Mouse (Mus musculus): ENCODE measurements around the gene Dedd2.
A peak's percentile ranks its signal among the peaks of the same experiment; 100 is the strongest.

Gene Dedd2

DNA sequence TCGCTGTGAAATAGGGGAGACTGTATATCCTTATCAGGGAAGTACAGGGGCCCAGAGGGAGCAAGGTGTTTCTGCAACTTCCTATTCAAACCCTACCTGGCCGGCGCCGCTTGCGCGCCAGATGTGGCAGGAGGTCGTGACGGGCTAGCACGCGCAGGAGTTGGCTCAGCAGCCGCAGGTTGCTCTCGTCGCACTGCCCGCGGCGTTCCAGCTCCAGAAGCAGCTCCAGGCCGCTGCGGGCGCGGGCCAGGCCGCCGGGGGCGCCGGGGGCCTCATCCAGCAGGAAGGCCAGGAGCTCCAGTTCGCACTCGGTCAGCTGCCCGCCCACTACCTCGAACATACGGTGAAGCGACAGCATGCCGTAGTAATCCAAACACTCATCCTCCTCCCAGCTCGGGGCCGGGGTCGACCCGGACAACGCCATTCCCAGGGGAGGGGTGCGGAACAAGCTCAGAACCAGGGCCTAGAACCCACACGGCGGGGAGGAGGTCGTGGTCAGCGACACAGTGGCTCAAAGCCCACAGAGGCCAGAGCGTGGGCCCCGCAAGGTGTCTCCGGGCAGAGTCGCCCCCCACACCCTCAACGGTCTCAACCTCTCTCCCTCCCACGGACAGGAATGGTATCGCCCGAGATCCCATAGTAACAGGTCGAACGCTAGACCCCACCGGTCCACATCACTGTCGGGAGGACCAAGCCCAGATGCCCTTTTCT is 1.6 kb downstream of the Dedd2 start:
- peak; percentile 22 for DNase-seq (ENCODE audit: low spot score)

DNA sequence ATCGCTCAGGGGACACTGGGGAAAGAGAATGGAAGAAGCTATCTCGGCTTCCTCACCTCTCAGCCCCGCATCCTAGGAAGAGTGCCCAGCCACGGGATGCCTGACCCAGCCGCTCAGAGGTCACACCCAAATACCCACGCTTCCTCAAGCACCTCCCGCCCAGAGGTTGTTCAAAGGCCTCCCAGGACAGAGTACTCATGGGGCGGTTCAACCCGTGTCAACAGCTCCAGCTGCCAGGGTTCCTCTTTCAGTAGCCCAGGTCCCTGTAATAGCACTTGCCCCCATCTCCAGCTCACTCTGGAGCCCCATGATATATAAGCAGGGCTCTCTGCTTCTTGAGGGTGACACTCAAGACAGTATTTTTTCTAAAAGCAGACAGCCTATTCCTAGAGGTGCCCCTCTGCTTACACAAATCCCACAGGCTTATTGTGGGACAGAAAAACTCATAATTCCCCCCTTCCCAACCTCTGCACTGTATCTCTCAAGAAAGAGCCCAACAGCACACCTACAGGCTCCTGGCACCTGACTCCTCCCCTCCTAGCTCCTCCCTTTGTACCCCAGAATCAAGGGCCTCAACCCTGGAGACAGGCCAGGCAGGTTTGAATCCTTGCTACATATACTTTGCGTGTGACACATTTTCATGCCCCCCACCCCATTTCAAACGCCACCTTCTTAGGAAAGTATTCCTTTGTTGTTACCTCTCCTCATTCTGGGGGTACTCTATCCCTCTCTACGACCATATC is 2.6 kb downstream of the Dedd2 start:
- peak; percentile 59 for DNase-seq (ENCODE audit: low spot score)

DNA sequence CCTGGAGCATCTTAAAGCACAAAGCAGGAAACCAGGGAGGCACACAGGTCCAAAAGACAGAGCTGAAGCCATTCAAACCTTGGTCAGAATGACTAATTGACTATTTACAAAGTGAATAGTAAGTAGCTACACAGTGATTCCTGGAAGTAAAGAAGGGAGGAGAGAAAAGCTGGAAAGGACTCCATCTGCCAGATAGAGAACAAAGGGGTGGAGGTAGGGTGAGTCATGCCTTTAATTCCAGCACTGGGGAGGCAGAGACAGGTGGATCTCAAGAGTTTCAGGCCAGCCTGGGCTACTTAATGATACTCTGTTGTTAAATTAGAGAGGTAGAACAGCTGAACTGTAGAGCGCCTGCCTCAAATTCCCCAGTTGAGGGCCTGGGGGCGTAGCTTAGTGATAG is 6.2 kb downstream of the Dedd2 start:
- DNase-seq (ENCODE audit: low spot score) = no peak

- no peak for DNase-seq (ENCODE audit: low spot score)
Measured at GRCm38 (mm10) chr7:25213099-25213498, 7.3 kb downstream of the Dedd2 start.

- DNase-seq (ENCODE audit: low spot score) = no peak
Measured at GRCm38 (mm10) chr7:25210482-25210881, 9.9 kb downstream of the Dedd2 start.

- peak; percentile 47 for DNase-seq (ENCODE audit: low spot score)
Measured at GRCm38 (mm10) chr7:25209161-25209622, 11.2 kb downstream of the Dedd2 start.

GRCm38 (mm10) chr7:25206094-25206830 is 14.2 kb downstream of the Dedd2 start:
- DNase-seq (ENCODE audit: low spot score) = peak; percentile 45

GRCm38 (mm10) chr7:25205355-25206093 is 14.9 kb downstream of the Dedd2 start:
- peak; percentile 51 for DNase-seq (ENCODE audit: low spot score)

DNA sequence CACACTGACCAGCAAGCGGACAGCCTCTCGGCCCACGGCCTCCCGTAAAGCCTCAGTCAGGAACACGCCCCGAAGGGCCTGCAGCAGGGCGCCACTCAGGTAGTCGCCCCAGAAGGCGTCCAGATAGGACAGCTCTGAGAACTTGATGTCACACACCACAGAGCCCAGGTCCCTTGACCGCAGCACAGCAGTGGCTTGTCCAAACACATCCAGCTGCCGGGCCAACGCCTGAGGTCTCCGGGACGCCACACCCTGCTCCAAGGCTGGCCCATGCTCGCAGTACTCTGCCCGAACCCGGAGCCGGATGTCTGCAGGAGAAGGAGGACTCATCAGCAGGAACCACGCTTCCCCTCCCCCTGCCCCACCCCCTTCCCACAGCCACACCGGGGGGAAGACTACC is 16.8 kb downstream of the Dedd2 start:
- DNase-seq (ENCODE audit: low spot score) = no peak

DNA sequence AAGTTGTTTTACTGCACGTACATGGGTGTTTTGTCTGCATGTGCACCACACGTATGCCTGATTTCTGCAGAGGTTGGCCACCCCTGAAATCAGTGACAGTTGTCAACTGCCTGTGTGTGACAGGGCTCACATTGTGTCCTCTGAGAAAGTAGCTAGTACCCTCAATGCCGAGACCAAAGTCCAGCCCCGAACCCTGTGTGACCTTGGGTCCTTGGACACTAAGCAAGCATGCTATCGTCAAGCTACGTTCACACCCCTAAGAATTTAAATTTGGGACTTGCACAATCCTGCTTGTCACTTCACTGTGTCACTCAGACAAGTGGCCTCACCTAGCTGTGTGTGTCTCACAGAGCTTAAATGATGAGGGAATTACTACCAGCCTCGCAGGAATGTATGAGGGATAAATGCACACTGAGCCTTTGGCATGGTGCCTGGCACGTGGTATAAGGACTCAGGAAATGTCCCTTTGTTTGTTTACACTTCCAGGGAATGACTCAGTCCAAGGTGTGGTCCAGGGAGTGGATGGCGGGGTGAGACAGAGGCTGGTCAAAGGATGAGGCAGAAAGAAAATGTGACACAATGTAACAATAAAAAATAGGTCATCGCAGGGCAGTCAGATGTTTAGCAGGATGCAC is 22.9 kb downstream of the Dedd2 start:
- peak; percentile 64 for DNase-seq (ENCODE audit: low spot score)

DNA sequence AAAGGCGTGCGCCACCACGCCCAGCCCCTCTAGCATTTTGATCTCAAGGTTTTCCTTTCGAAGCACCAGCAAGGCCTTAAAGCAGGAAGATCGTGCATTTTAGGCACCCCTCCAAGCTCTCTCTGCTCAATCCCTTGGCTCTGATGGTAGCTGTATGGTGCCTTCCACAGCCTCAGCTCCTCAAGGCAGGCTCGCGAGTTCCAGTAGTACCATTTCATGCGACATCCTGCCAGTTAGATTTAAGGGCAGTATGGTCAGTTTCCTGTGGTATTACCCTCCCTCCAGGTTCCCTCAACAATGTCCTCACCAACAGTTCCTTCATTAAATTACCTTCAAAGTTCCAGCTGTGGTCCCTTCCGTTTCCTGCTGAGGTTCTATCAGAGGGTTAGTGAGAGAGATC is 24.3 kb downstream of the Dedd2 start:
- no peak for DNase-seq (ENCODE audit: low spot score)

GRCm38 (mm10) chr7:25195148-25195547 is 25.3 kb downstream of the Dedd2 start:
- DNase-seq (ENCODE audit: low spot score) = no peak

DNA sequence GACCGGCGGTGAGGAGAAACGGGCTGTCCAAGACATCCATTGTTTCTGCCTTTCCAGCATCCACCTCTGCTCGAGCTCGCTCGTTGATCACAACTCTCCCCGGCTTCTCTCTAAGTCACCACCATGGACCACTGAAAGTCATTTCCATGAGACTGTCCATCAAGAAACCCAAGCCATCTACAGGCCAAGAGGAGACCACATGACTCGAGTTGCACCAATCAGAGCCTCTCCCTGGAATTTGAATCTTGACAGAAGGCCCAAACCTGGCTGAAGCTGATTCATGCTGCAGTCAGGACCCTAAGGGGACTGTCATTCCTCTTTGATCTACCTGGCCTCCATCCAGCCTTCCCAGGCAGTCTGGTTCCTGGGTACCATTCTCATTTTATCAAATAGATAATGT is 28.3 kb downstream of the Dedd2 start:
- DNase-seq (ENCODE audit: low spot score) = no peak

DNA sequence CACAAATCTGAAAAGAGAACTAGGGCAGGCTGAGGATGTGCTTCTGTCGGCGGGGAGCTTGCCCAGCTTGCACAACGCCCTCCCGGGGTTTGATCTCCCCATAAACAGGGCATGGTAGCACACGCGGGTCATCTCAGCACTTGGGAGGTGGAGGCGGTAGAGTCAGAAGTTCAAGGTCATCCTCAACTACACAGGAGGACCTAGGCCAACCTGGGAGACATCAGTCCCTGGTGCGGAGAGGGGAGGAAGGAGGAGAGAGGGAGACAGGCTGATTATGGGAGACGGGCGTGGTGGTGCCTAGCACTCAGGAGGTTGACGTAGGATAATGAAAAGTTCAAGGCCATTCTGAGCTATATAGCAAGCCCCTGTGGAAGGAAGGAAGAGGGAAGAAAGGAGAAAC is 29.6 kb downstream of the Dedd2 start:
- no peak for DNase-seq (ENCODE audit: low spot score)

DNA sequence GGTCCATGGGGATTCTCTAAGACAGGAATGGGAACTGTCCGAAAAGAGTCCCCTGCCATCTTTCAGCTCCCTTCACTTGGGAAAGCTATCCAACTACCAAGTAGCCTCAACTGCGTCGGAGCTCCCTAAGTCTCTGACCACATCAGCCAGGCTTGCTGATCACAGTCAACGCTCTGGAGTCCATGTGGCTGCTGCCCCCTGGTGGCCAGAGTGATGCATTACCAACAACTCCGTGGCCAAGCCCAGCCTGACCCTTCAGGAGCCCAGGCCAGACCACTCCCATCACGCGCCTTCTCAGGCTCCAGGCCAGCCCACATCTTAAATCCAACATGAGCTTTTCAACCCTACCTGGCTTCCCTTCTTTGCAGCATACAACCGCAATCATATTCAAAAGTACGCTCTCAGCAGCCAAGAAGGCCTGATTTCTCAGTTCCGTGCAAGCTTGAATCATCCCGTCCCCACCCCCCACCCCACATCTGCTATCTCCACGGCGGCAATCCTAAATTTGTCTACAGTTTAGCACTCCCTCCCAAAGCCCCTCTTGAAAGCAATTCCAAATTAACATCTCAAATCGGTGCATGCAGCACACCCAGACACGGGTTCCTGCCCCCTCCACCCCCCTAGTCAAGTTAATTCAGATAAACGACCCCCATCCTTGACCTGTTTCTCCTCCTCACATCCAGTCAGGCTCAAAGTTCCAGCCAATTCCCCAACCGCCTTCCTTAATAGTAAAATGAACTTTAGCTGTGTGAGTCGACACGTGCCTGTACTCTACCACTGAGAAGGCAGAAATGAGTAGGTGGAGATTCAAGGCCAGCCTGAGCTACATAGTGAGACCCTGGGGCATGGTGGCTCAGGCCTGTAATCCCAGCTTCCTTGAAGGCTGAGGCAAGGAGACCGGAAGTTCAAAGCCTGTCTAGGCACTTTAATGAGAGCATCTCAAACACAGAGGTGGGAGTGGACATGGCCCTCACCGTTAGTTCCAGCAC is 32.5 kb downstream of the Dedd2 start:
- peak; percentile 88 for DNase-seq (ENCODE audit: low spot score)

DNA sequence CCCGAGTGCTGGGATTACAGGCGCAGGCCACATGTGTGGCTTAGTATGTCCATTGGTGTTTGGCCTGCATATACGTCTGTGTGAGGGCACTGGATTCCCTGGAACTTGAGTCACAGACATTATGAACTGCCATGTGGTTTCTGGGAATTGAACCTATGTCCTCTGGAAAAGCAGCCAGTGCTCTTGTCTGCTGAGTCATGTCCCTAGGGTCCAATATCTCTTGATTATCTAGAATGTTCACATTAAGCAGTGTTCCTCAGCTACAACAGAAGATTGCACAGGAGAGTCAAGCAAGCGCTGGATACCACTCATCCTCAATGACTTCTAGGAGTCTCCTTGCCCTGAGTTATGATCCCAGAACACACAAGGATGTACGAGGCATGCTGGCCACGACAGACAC is 36.3 kb downstream of the Dedd2 start:
- DNase-seq (ENCODE audit: low spot score) = no peak

- DNase-seq (ENCODE audit: low spot score) = no peak
Measured at GRCm38 (mm10) chr7:25181814-25182213, 38.6 kb downstream of the Dedd2 start.

GRCm38 (mm10) chr7:25181331-25181790 is 39.1 kb downstream of the Dedd2 start:
- DNase-seq (ENCODE audit: low spot score) = peak; percentile 47

GRCm38 (mm10) chr7:25180512-25180911 is 39.9 kb downstream of the Dedd2 start:
- DNase-seq (ENCODE audit: low spot score) = no peak

GRCm38 (mm10) chr7:25179606-25180161 is 40.7 kb downstream of the Dedd2 start, which contains the start of gene Pou2f2:
TSS of gene Pou2f2 (minus strand) at chr7:25179726.
- DNase-seq (ENCODE audit: low spot score) = peak; percentile 49

Data from lung, postnatal 25 days (tissue).